Mouse (Mus musculus) cerebellum, adult 2 months (tissue): Measurements from ENCODE around the gene Qtrt2.

Experiments
- CTCF ChIP-seq: fragments of 200-500 bp; IDR thresholded peaks from 2 replicates; pipeline ENCODE4 v1.5.1; 2011; ENCODE audit warnings: low read depth, mild to moderate bottlenecking, control low read depth, low read length, moderate library complexity, borderline replicate concordance; ENCODE audit not compliant: insufficient read depth
- POLR2A ChIP-seq: fragments of 200-500 bp; IDR thresholded peaks from 2 replicates; pipeline ENCODE4 v1.6.1; 2011; ENCODE audit warnings: low read length, control low read depth, borderline replicate concordance; ENCODE audit not compliant: insufficient read depth

DNA sequence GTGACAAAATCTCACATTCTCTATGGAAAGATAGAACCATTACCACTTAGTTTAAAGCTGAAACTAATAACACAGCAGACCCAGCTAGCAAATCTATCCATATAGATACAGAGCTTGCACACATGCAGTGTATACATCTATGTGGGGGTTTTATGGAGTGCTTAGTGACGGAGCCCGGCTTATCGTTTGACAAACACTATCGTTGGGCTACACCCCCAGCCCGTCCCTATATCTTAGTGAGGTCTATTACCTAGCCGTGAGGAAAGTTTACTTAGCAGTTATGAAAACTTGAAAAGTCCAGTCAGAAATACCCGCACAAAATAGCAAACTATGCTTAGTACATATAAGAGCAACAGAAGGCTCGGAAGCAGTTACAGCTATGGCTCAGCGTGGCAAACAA, 45.1 kb upstream of the Qtrt2 start:
- no peak for TF ChIP-seq POLR2A
- no peak for TF ChIP-seq CTCF
